Mouse (Mus musculus): ENCODE data around the gene Gbp3. TPM values are rescaled to one million over a fixed set of nuclear protein-coding genes. Genes with fewer than 3 reads are reported as not detected.

Gbp3 gene
- 0.89 and 1.0 TPM in 2 replicates for polyA plus RNA-seq (2012; rRNA removed)

DNA sequence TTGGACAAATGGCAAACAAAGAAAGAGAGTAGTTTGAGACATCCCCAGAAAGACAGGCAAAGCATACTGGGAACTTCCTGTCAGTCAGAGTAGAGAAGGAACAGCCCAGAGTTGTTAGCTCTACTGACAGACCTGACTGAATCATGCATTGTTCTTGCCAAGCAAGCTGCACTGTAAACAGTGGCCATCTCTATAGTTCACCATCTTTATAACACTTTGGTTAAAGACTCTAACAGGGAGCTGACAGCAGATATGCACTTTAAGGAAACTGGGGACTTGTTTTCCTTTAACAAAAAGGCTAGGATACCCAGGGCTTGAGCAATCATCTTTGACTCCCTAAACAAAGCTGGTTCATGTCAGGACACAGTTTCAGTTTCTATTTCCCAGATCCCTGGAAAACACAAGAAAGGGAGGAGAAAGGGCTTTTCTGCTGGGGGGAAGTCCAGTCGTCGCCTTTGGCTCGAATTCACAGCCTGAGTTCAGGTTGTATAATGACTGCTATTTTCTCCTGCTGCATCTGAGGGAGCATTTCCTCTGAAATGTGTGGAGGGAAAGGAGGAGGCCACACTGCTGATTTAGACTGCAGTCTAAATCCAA lies at the start of gene Gbp3:
Gene Gbp3, plus strand, starts transcription at position 395 of the 597 bp plus-strand sequence.

GRCm38 (mm10) chr3:142530087-142530953 lies 29.5 kb upstream of the Gbp3 start, which contains the start of gene Gbp7:
Gene Gbp7 (plus strand): TSS chr3:142530342.

DNA sequence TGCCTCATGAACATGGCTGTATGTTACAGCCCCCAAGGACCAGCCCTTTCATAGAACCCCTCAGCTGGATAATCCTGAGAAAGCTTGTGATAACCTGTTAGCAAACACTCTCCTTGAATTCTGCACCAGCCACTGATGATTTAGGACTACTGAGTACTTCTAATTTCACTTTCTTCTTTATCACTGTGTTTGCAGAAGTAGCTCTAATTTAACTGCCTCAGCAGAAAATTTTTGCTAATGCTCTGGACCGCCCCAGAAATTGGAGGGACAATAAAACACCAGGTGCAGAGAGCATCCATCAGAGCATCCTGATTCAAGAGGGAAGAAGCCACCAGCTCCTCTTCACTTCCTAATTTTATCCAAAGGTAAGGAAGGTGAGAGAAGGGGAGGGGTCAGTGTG lies 34.7 kb downstream of the Gbp3 start, which contains the start of gene Gbp2b:
Gene Gbp2b, plus strand, starts transcription at position 301 of the 400 bp plus-strand sequence.

GRCm38 (mm10) chr3:142620111-142620955 lies 60.5 kb downstream of the Gbp3 start, which contains the start of gene Gbp2:
Gene Gbp2 (plus strand): TSS chr3:142620602.

Other genes with a start within 250 kb of the Gbp3 start
- gene Pdlim5, start 164.3 kb upstream of the Gbp3 start, polyA plus RNA-seq (2012; rRNA removed): 14.6 and 22.9 TPM in 2 replicates
- 0.04 and 0.05 TPM in 2 replicates for gene Gbp5, start 66.0 kb upstream of the Gbp3 start, polyA plus RNA-seq (2012; rRNA removed)
- 0.65 and 0.67 TPM in 2 replicates for gene Gbp7, start 29.7 kb upstream of the Gbp3 start, polyA plus RNA-seq (2012; rRNA removed)
- gene Gbp2b, start 34.8 kb downstream of the Gbp3 start, polyA plus RNA-seq (2012; rRNA removed): not detected in 2 replicates
- gene Gbp2, start 60.6 kb downstream of the Gbp3 start, polyA plus RNA-seq (2012; rRNA removed): 0.21 and 0.35 TPM in 2 replicates
- gene Kyat3, start 141.0 kb downstream of the Gbp3 start, polyA plus RNA-seq (2012; rRNA removed): 6.4 and 9.8 TPM in 2 replicates
- 64.8 and 82.1 TPM in 2 replicates for gene Gtf2b, start 205.0 kb downstream of the Gbp3 start, polyA plus RNA-seq (2012; rRNA removed)

Data from central nervous system, embryonic 11.5 days (tissue).